15 mouse cellular contexts compared by ENCODE assay signal in genomic region chr15:89239751-89240392, GRCm38 (mm10). TPM values are rescaled to one million over a fixed set of nuclear protein-coding genes. Genes with fewer than 3 reads are reported as not detected.
A peak's percentile ranks its signal among the peaks of the same experiment; 100 is the strongest.
DNase-seq lines count a peak whose midpoint lies in the region; ATAC-seq and TF ChIP-seq lines count a peak whose summit lies in the region.
"Had no signal": no experiment of that assay in that cellular context is flagged by ENCODE, and none has a peak within 500 bp of the region (broad histone marks: within the 10 kb centered on the region; RNA-seq: fewer than 3 reads in every experiment).

No protein-coding gene starts in this region.

- no peak overlapping the region for H3K4me2 ChIP-seq in forebrain, embryonic 11.5 days (ENCODE audit: low read depth, low read length, severe bottlenecking)
- H3K4me2 ChIP-seq in limb, embryonic 15.5 days = no peak overlapping the region
- H3K4me2 ChIP-seq in heart, embryonic 13.5 days = no peak overlapping the region
- peak overlapping the region; percentile 4; the same call in 1 of the 2 replicates for H3K4me2 ChIP-seq in liver, postnatal 0 days (ENCODE audit: low read depth, low read length)
- H3K4me2 ChIP-seq: embryonic facial prominence, embryonic 12.5 days had no signal

- ATAC-seq in forebrain, embryonic 11.5 days (replicated peaks; ENCODE audit: low FRiP score) = no peak
- no peak for ATAC-seq in limb, embryonic 15.5 days (ENCODE audit: insufficient number of reproducible peaks, low FRiP score, low TSS enrichment, low read depth)
- ATAC-seq in heart, embryonic 13.5 days (ENCODE audit: extremely low read depth, insufficient number of reproducible peaks, low FRiP score, low TSS enrichment) = no peak
- no peak for ATAC-seq in liver, postnatal 0 days
- ATAC-seq: forebrain, postnatal 0 days had no signal

- peak overlapping the region; percentile 58; the same call in 1 of the 2 replicates for H3K27ac ChIP-seq in forebrain, embryonic 10.5 days
- no peak overlapping the region for H3K27ac ChIP-seq in forebrain, embryonic 11.5 days (ENCODE audit: low read depth, low read length)
- H3K27ac ChIP-seq in limb, embryonic 15.5 days = peak overlapping the region; percentile 65; the same call in 1 of the 2 replicates
- no peak overlapping the region for H3K27ac ChIP-seq in limb, embryonic 10.5 days
- peak overlapping the region; percentile 70 for H3K27ac ChIP-seq in heart, embryonic 13.5 days (replicated peaks)
- no peak overlapping the region; the same call in none of the 2 replicates for H3K27ac ChIP-seq in liver, postnatal 0 days (ENCODE audit: low read depth)
- H3K27ac ChIP-seq: embryonic facial prominence, embryonic 12.5 days had no signal

- peaks cover 48% of the 10 kb centered on the region for H3K36me3 ChIP-seq in forebrain, embryonic 10.5 days (replicated peaks)
- H3K36me3 ChIP-seq in forebrain, embryonic 11.5 days (ENCODE audit: control insufficient read depth, insufficient read depth, low read length) = no peaks in the 10 kb centered on the region; the same call in 1 of the 2 replicates
- H3K36me3 ChIP-seq in limb, embryonic 15.5 days = peaks cover 28% of the 10 kb centered on the region
- H3K36me3 ChIP-seq in limb, embryonic 10.5 days = peaks cover 33% of the 10 kb centered on the region
- peaks cover 35% of the 10 kb centered on the region for H3K36me3 ChIP-seq in heart, embryonic 13.5 days
- peaks cover 14% of the 10 kb centered on the region for H3K36me3 ChIP-seq in liver, postnatal 0 days (replicated peaks; ENCODE audit: insufficient read depth, low read length)

- DNase-seq in forebrain, embryonic 10.5 days (ENCODE audit: extremely low spot score, low spot score) = no peak
- no peak for DNase-seq in forebrain, embryonic 11.5 days (ENCODE audit: low spot score)
- DNase-seq in limb, embryonic 10.5 days (ENCODE audit: low spot score) = no peak
- no peak for DNase-seq in liver, postnatal 0 days
- no peak for DNase-seq in cerebellum, postnatal 4 days (ENCODE audit: low spot score in 2 of 2)
- no peak for DNase-seq in thymus, postnatal 4 days
- DNase-seq: B cell, adult 2 months; forebrain, postnatal 0 days; kidney, adult 9 months; layer of hippocampus, postnatal 36 days; midbrain, embryonic 14.5 days; right cerebral cortex, postnatal 4 days had no signal

- no peak overlapping the region for H3K4me3 ChIP-seq in forebrain, embryonic 10.5 days
- no peak overlapping the region for H3K4me3 ChIP-seq in forebrain, embryonic 11.5 days (ENCODE audit: low read depth, low read length)
- no peak overlapping the region for H3K4me3 ChIP-seq in limb, embryonic 15.5 days
- H3K4me3 ChIP-seq in limb, embryonic 10.5 days = no peak overlapping the region
- no peak overlapping the region for H3K4me3 ChIP-seq in heart, embryonic 13.5 days
- H3K4me3 ChIP-seq in liver, postnatal 0 days (ENCODE audit: low read depth, low read length) = no peak overlapping the region
- H3K4me3 ChIP-seq: embryonic facial prominence, embryonic 12.5 days had no signal

- WGBS in forebrain, embryonic 10.5 days = 58% methylated on average over 3 of the region's 3 CpGs
- 52% methylated on average over 3 of the region's 3 CpGs for WGBS in forebrain, embryonic 11.5 days
- WGBS in limb, embryonic 15.5 days = 56% methylated on average over 3 of the region's 3 CpGs
- WGBS in limb, embryonic 10.5 days = 69% methylated on average over 3 of the region's 3 CpGs
- WGBS in heart, embryonic 13.5 days = 53% methylated on average over 3 of the region's 3 CpGs
- 26% methylated on average over 3 of the region's 3 CpGs for WGBS in liver, postnatal 0 days (ENCODE audit: insufficient replicate concordance)

- TF ChIP-seq CTCF in liver, postnatal 0 days (IDR thresholded peaks at IDR 0.05; ENCODE audit: low read depth) = no peak

- H3K9ac ChIP-seq in forebrain, embryonic 11.5 days (ENCODE audit: low read length) = no peak overlapping the region
- H3K9ac ChIP-seq in limb, embryonic 15.5 days = no peak overlapping the region
- no peak overlapping the region for H3K9ac ChIP-seq in heart, embryonic 13.5 days
- H3K9ac ChIP-seq in liver, postnatal 0 days (replicated peaks) = no peak overlapping the region
- H3K9ac ChIP-seq: embryonic facial prominence, embryonic 12.5 days; forebrain, postnatal 0 days had no signal

- no peaks in the 10 kb centered on the region for H3K4me1 ChIP-seq in forebrain, embryonic 10.5 days
- H3K4me1 ChIP-seq in forebrain, embryonic 11.5 days (replicated peaks; ENCODE audit: control insufficient read depth, insufficient read depth, low read length) = no peaks in the 10 kb centered on the region
- H3K4me1 ChIP-seq in limb, embryonic 15.5 days = no peaks in the 10 kb centered on the region
- no peaks in the 10 kb centered on the region for H3K4me1 ChIP-seq in limb, embryonic 10.5 days
- peaks cover 14% of the 10 kb centered on the region for H3K4me1 ChIP-seq in heart, embryonic 13.5 days
- H3K4me1 ChIP-seq in liver, postnatal 0 days (ENCODE audit: insufficient read depth) = 0 out of 2 replicates have a peak, but pooled peaks cover 5% of the 10 kb centered on the region
- H3K4me1 ChIP-seq: embryonic facial prominence, embryonic 12.5 days had no signal

- TF ChIP-seq EP300 in liver, postnatal 0 days (IDR thresholded peaks at IDR 0.05; ENCODE audit: low read depth) = no peak

- no peaks in the 10 kb centered on the region for H3K9me3 ChIP-seq in forebrain, embryonic 10.5 days
- H3K9me3 ChIP-seq in forebrain, embryonic 11.5 days (ENCODE audit: control insufficient read depth, low read length) = no peaks in the 10 kb centered on the region
- H3K9me3 ChIP-seq in limb, embryonic 15.5 days = no peaks in the 10 kb centered on the region
- no peaks in the 10 kb centered on the region for H3K9me3 ChIP-seq in limb, embryonic 10.5 days (replicated peaks)
- H3K9me3 ChIP-seq in heart, embryonic 13.5 days = no peaks in the 10 kb centered on the region
- H3K9me3 ChIP-seq in liver, postnatal 0 days (ENCODE audit: low read length) = no peaks in the 10 kb centered on the region
- H3K9me3 ChIP-seq: embryonic facial prominence, embryonic 12.5 days had no signal

- no peaks in the 10 kb centered on the region for H3K27me3 ChIP-seq in forebrain, embryonic 10.5 days (ENCODE audit: poor library complexity, severe bottlenecking)
- no peaks in the 10 kb centered on the region for H3K27me3 ChIP-seq in forebrain, embryonic 11.5 days (ENCODE audit: control insufficient read depth, insufficient read depth, low read length)
- H3K27me3 ChIP-seq in limb, embryonic 15.5 days = no peaks in the 10 kb centered on the region
- H3K27me3 ChIP-seq in limb, embryonic 10.5 days (ENCODE audit: low read depth, poor library complexity, severe bottlenecking) = no peaks in the 10 kb centered on the region
- H3K27me3 ChIP-seq in heart, embryonic 13.5 days (replicated peaks) = no peaks in the 10 kb centered on the region
- no peaks in the 10 kb centered on the region for H3K27me3 ChIP-seq in liver, postnatal 0 days (ENCODE audit: insufficient read depth, low read length)
- H3K27me3 ChIP-seq: embryonic facial prominence, embryonic 12.5 days had no signal

RNA-seq across cellular contexts. Expression of gene Ppp6r2, which starts 28.5 kb away (rescaled TPM):
- polyA plus RNA-seq in forebrain, embryonic 10.5 days (2016; fragmentation: Nextera tagmentation; extraction: Ambion mirVana) = 24.2 and 28.8 TPM in 2 replicates
- polyA plus RNA-seq in forebrain, embryonic 11.5 days (2014; fragmentation: Nextera tagmentation; extraction: Ambion mirVana) = 45.1 and 49.2 TPM in 2 replicates
- 24.5 and 25.0 TPM in 2 replicates for polyA plus RNA-seq in limb, embryonic 15.5 days (2015; fragmentation: Nextera tagmentation; extraction: Ambion mirVana)
- polyA plus RNA-seq in limb, embryonic 10.5 days (2016; fragmentation: Nextera tagmentation; extraction: Ambion mirVana) = 15.4 and 21.2 TPM in 2 replicates
- polyA plus RNA-seq in heart, embryonic 13.5 days (2015; fragmentation: Nextera tagmentation; extraction: Ambion mirVana) = 20.5 and 20.8 TPM in 2 replicates
- polyA plus RNA-seq in liver, postnatal 0 days (2015; fragmentation: Nextera tagmentation; extraction: Ambion mirVana) = 13.9 and 18.1 TPM in 2 replicates

RNA-seq across cellular contexts. Expression of gene Dennd6b, which starts 43.6 kb away (rescaled TPM):
- 26.4 and 27.7 TPM in 2 replicates for polyA plus RNA-seq in forebrain, embryonic 10.5 days (2016; fragmentation: Nextera tagmentation; extraction: Ambion mirVana)
- 26.7 and 27.5 TPM in 2 replicates for polyA plus RNA-seq in forebrain, embryonic 11.5 days (2014; fragmentation: Nextera tagmentation; extraction: Ambion mirVana)
- polyA plus RNA-seq in limb, embryonic 15.5 days (2015; fragmentation: Nextera tagmentation; extraction: Ambion mirVana) = 12.4 and 13.0 TPM in 2 replicates
- 21.2 and 27.5 TPM in 2 replicates for polyA plus RNA-seq in limb, embryonic 10.5 days (2016; fragmentation: Nextera tagmentation; extraction: Ambion mirVana)
- polyA plus RNA-seq in heart, embryonic 13.5 days (2015; fragmentation: Nextera tagmentation; extraction: Ambion mirVana) = 17.4 and 17.9 TPM in 2 replicates
- polyA plus RNA-seq in liver, postnatal 0 days (2015; fragmentation: Nextera tagmentation; extraction: Ambion mirVana) = 2.6 and 2.7 TPM in 2 replicates

RNA-seq across cellular contexts. Expression of gene Plxnb2, which starts 59.3 kb away (rescaled TPM):
- polyA plus RNA-seq in forebrain, embryonic 10.5 days (2016; fragmentation: Nextera tagmentation; extraction: Ambion mirVana) = 144 and 155 TPM in 2 replicates
- polyA plus RNA-seq in forebrain, embryonic 11.5 days (2014; fragmentation: Nextera tagmentation; extraction: Ambion mirVana) = 162 and 176 TPM in 2 replicates
- polyA plus RNA-seq in limb, embryonic 15.5 days (2015; fragmentation: Nextera tagmentation; extraction: Ambion mirVana) = 144 and 149 TPM in 2 replicates
- polyA plus RNA-seq in limb, embryonic 10.5 days (2016; fragmentation: Nextera tagmentation; extraction: Ambion mirVana) = 147 and 162 TPM in 2 replicates
- 84.6 and 99.0 TPM in 2 replicates for polyA plus RNA-seq in heart, embryonic 13.5 days (2015; fragmentation: Nextera tagmentation; extraction: Ambion mirVana)
- polyA plus RNA-seq in liver, postnatal 0 days (2015; fragmentation: Nextera tagmentation; extraction: Ambion mirVana) = 27.2 and 29.7 TPM in 2 replicates

Comparison
In these comparisons a context has a peak if more than half of its experiments do, and no peak if none do; other contexts are left out.
1. H3K27ac ChIP-seq: peak in forebrain, embryonic 10.5 days (single experiment), limb, embryonic 15.5 days (single experiment) and heart, embryonic 13.5 days (single experiment); none in forebrain, embryonic 11.5 days (single experiment), limb, embryonic 10.5 days (single experiment) and liver, postnatal 0 days (single experiment).